Mouse (Mus musculus): ENCODE data around the gene Prkg2. TPM values are rescaled to one million over a fixed set of nuclear protein-coding genes. Genes with fewer than 3 reads are reported as not detected.

Prkg2 gene
- polyA plus RNA-seq, 1 experiment from 2014 or later, result 1.5 TPM

DNA sequence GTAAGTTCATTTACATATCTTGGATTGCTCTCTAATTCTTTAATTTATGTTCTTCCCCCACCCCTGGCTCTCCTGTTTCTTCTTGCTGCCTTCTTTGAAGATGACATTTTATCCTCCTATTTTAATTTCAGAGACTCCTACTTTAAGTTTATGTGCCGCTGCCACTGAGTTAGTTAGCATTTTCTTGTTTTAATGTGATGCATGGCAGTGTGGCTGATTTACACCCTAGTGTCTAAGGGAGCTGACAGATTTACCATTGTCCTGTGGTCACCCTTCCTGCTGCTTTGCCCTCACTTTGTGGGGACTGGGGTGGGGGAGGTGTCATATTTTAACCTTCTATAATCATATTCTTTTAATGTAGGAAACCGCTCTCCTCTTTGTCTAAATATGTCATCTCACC, 74.7 kb downstream of the Prkg2 start:
- no peak overlapping the region for H3K4me2 ChIP-seq (ENCODE audit: low read length)
- no peaks in the 10 kb centered on the region for H3K4me1 ChIP-seq (ENCODE audit: control insufficient read depth, insufficient read depth, low read depth, low read length)
- no peaks in the 10 kb centered on the region for H3K36me3 ChIP-seq (ENCODE audit: control insufficient read depth, insufficient read depth, low read length)
- 38% methylated on average over 2 of the region's 2 CpGs for WGBS
- no peak for ATAC-seq
- H3K9me3 ChIP-seq (ENCODE audit: control insufficient read depth, low read length), result no peaks in the 10 kb centered on the region
- H3K9ac ChIP-seq (ENCODE audit: low read depth, low read length), result no peak overlapping the region
- H3K27me3 ChIP-seq (replicated peaks; ENCODE audit: control insufficient read depth, insufficient read depth, low read length), result no peaks in the 10 kb centered on the region
- no peak overlapping the region for H3K4me3 ChIP-seq (ENCODE audit: low read length)
- no peak overlapping the region for H3K27ac ChIP-seq (ENCODE audit: low read depth, low read length)

DNA sequence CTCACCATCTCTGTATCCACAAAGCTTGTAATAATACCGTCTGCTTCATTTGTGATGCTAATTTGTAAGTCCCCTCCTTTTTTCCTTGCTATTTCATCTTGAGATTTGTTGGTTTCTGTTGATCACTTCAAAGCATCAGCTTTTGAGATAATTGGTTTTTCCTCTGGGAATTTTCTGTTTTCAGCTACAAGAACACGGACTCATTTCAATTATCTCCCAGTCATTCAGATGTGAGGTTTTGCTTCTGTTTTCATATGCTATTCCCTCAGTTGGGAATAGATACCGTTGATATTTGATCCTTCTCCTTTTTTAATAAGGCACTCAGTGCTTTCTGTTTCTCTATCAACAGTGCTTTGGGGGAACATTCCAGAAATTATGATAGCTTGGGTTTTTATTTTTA, 81.6 kb downstream of the Prkg2 start:
- Histone ChIP-seq H3K36me3 (ENCODE audit: control insufficient read depth, insufficient read depth, low read length) (no peaks in the 10 kb centered on the region), H3K9me3 (ENCODE audit: control insufficient read depth, low read length) (no peaks in the 10 kb centered on the region), H3K4me3 (ENCODE audit: low read length) (no peak overlapping the region), H3K9ac (ENCODE audit: low read depth, low read length) (no peak overlapping the region), H3K27me3 (replicated peaks; ENCODE audit: control insufficient read depth, insufficient read depth, low read length) (no peaks in the 10 kb centered on the region), H3K27ac (ENCODE audit: low read depth, low read length) (no peak overlapping the region), H3K4me2 (ENCODE audit: low read length) (no peak overlapping the region), H3K4me1 (ENCODE audit: control insufficient read depth, insufficient read depth, low read depth, low read length) (no peaks in the 10 kb centered on the region)
- no peak for ATAC-seq
- WGBS, result 42% methylated on average over 3 of the region's 3 CpGs

DNA sequence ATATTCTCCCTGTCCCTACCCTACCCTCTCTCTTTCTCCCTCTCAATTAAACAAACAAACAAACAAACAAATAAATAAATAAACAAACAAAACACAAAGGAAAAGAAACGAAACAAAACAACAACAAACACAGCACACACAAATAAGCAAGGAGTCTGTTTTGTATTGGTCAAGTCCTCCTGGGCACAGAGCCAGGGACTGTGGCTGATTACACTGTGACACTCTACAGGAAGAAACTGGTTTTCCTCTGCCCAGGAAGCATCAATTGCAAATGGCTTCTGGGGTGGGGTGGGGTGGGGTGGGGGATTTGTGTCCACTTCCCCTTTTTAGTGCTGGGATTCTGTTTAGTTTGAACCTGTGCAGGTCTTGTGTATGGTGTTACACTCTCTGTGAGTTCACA, 83.8 kb downstream of the Prkg2 start:
- Histone ChIP-seq H3K4me1 (ENCODE audit: control insufficient read depth, insufficient read depth, low read depth, low read length) (no peaks in the 10 kb centered on the region), H3K27ac (ENCODE audit: low read depth, low read length) (no peak overlapping the region), H3K4me3 (ENCODE audit: low read length) (no peak overlapping the region), H3K9me3 (ENCODE audit: control insufficient read depth, low read length) (no peaks in the 10 kb centered on the region), H3K9ac (ENCODE audit: low read depth, low read length) (no peak overlapping the region), H3K4me2 (ENCODE audit: low read length) (no peak overlapping the region), H3K36me3 (ENCODE audit: control insufficient read depth, insufficient read depth, low read length) (no peaks in the 10 kb centered on the region), H3K27me3 (replicated peaks; ENCODE audit: control insufficient read depth, insufficient read depth, low read length) (no peaks in the 10 kb centered on the region)
- ATAC-seq, result no peak
- WGBS, result 45% methylated on average over 1 of the region's 1 CpGs

DNA sequence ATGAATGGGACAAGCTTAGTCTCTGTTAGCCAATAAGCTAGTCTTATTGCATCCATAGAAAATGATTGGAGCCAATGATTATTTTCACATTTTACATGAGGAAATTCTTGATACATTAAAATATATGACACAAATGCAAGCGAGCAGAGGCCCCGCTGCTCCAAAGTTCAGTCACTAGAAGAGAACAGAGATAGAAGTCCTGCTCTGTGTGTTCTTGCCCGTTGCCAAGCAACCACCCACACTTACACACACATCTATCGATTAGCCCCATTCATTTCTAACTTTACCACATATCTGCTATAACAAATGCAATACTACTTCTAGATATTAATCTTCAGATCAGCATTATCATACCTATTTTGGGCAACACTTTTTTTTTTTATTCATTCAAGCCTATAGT, 85.6 kb downstream of the Prkg2 start:
- H3K36me3 ChIP-seq (ENCODE audit: control insufficient read depth, insufficient read depth, low read length), result no peaks in the 10 kb centered on the region
- WGBS, result 69% methylated on average over 4 of the region's 4 CpGs
- ATAC-seq, result no peak
- H3K9ac ChIP-seq (ENCODE audit: low read depth, low read length), result no peak overlapping the region
- H3K4me1 ChIP-seq (ENCODE audit: control insufficient read depth, insufficient read depth, low read depth, low read length), result no peaks in the 10 kb centered on the region
- H3K4me3 ChIP-seq (ENCODE audit: low read length), result no peak overlapping the region
- no peak overlapping the region for H3K27ac ChIP-seq (ENCODE audit: low read depth, low read length)
- no peaks in the 10 kb centered on the region for H3K27me3 ChIP-seq (replicated peaks; ENCODE audit: control insufficient read depth, insufficient read depth, low read length)
- no peaks in the 10 kb centered on the region for H3K9me3 ChIP-seq (ENCODE audit: control insufficient read depth, low read length)
- H3K4me2 ChIP-seq (ENCODE audit: low read length), result no peak overlapping the region

DNA sequence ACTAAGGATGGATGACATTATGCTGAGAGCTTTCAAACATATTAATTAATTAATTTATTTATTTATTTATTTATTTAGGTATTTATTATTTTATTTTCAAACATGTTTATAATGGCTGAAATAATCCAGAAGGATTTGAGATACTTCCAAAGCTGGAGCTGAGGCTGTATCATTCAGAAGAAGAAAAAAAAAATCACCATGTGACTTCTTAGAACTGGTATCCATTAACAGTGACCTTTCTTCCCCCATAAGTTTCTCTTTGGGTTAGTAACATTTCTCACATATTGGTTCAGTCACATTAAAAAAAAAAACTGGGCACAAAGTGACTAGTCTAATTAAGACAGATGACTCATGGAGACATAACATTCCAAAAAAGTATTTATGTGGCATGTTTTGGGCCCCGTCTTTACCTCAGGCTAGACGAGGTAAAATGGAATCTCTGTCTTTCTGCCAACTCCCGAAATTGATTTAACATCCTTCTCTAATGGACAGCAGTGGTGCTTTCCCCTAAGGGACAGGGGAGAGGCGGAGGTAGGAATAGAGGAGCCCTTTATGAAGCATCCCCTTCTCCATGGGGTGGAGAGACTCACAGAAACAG, 86.6 kb downstream of the Prkg2 start:
- Histone ChIP-seq H3K27me3 (replicated peaks; ENCODE audit: control insufficient read depth, insufficient read depth, low read length) (no peaks in the 10 kb centered on the region), H3K4me1 (ENCODE audit: control insufficient read depth, insufficient read depth, low read depth, low read length) (no peaks in the 10 kb centered on the region), H3K4me3 (ENCODE audit: low read length) (no peak overlapping the region), H3K9me3 (ENCODE audit: control insufficient read depth, low read length) (no peaks in the 10 kb centered on the region), H3K9ac (ENCODE audit: low read depth, low read length) (no peak overlapping the region), H3K27ac (ENCODE audit: low read depth, low read length) (no peak overlapping the region), H3K4me2 (ENCODE audit: low read length) (no peak overlapping the region), H3K36me3 (ENCODE audit: control insufficient read depth, insufficient read depth, low read length) (no peaks in the 10 kb centered on the region)
- WGBS, result 80% methylated on average over 4 of the region's 4 CpGs
- ATAC-seq, result no peak

DNA sequence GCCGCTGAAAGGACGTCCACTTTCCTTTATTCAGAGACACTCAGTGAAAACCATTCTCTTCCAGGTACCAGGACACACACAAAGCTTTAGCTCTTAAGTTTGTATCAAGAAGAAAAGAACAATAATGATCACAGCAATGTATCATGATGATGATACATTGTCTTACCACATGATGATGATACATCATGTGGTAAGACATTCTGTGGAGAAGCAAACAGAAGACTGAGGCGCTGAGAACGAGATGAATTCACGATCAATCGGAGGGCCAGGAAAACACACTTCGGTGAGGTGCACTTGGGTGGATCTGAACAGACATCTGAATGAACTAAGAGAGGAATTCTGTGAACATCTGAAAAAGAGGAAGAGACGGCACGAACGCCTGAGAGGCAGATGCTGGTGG, 87.4 kb downstream of the Prkg2 start:
- no peak overlapping the region for H3K27ac ChIP-seq (ENCODE audit: low read depth, low read length)
- no peaks in the 10 kb centered on the region for H3K27me3 ChIP-seq (replicated peaks; ENCODE audit: control insufficient read depth, insufficient read depth, low read length)
- no peak overlapping the region for H3K4me2 ChIP-seq (ENCODE audit: low read length)
- H3K36me3 ChIP-seq (ENCODE audit: control insufficient read depth, insufficient read depth, low read length), result no peaks in the 10 kb centered on the region
- H3K9ac ChIP-seq (ENCODE audit: low read depth, low read length), result no peak overlapping the region
- no peaks in the 10 kb centered on the region for H3K9me3 ChIP-seq (ENCODE audit: control insufficient read depth, low read length)
- H3K4me3 ChIP-seq (ENCODE audit: low read length), result no peak overlapping the region
- no peaks in the 10 kb centered on the region for H3K4me1 ChIP-seq (ENCODE audit: control insufficient read depth, insufficient read depth, low read depth, low read length)
- no peak for ATAC-seq
- WGBS, result 91% methylated on average over 10 of the region's 10 CpGs

DNA sequence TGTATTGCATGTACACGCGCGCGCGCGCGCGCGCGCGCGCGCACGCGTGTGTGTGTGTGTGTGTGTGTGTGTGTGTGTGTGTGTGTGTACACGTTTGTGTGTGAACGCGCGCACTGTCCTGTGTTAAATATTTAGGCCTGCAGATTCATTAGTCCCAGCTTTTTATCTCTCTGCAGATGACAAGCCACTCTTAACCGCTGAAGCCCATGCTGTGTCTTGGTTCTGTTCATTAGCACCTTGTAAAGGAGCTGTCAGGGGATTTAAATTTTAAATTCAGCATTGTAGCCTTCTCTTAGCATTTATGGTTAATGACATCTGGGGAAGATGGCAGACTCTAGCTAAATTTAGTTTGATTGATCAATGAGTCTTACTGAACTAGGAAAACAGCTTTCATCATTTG, 90.5 kb downstream of the Prkg2 start:
- WGBS, result 89% methylated on average over 20 of the region's 20 CpGs
- no peaks in the 10 kb centered on the region for H3K9me3 ChIP-seq (ENCODE audit: control insufficient read depth, low read length)
- H3K27me3 ChIP-seq (replicated peaks; ENCODE audit: control insufficient read depth, insufficient read depth, low read length), result no peaks in the 10 kb centered on the region
- no peaks in the 10 kb centered on the region for H3K36me3 ChIP-seq (ENCODE audit: control insufficient read depth, insufficient read depth, low read length)
- H3K27ac ChIP-seq (ENCODE audit: low read depth, low read length), result no peak overlapping the region
- no peak overlapping the region for H3K4me3 ChIP-seq (ENCODE audit: low read length)
- H3K4me1 ChIP-seq (ENCODE audit: control insufficient read depth, insufficient read depth, low read depth, low read length), result no peaks in the 10 kb centered on the region
- no peak overlapping the region for H3K4me2 ChIP-seq (ENCODE audit: low read length)
- no peak overlapping the region for H3K9ac ChIP-seq (ENCODE audit: low read depth, low read length)
- ATAC-seq, result no peak

DNA sequence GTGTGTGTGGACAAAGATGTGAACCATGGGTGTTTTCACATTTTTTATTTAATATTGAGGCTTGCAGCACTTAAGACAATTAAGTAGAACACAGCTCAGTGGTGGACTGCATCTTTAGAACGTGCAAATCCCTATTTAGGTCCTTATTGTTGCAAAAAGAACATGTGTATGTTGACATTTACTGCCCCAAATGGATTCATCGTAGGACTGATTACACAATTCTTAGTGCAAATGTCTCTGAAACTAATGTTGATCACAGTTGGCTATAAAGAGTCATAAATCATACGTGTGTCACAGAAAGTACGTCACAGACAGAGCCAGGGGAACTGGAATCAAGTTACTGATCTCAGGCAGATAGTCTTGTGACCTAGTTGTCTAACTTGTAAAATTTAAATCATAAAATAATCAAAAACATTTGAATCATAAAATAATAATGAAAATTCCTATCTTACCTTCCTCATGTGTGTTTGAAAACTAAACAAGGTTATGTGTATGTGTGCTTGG, 91.0 kb downstream of the Prkg2 start:
- no peak overlapping the region for H3K9ac ChIP-seq (ENCODE audit: low read depth, low read length)
- H3K9me3 ChIP-seq (ENCODE audit: control insufficient read depth, low read length), result no peaks in the 10 kb centered on the region
- 72% methylated on average over 4 of the region's 4 CpGs for WGBS
- H3K4me1 ChIP-seq (ENCODE audit: control insufficient read depth, insufficient read depth, low read depth, low read length), result no peaks in the 10 kb centered on the region
- H3K36me3 ChIP-seq (ENCODE audit: control insufficient read depth, insufficient read depth, low read length), result no peaks in the 10 kb centered on the region
- H3K4me2 ChIP-seq (ENCODE audit: low read length), result no peak overlapping the region
- no peaks in the 10 kb centered on the region for H3K27me3 ChIP-seq (replicated peaks; ENCODE audit: control insufficient read depth, insufficient read depth, low read length)
- no peak overlapping the region for H3K27ac ChIP-seq (ENCODE audit: low read depth, low read length)
- H3K4me3 ChIP-seq (ENCODE audit: low read length), result no peak overlapping the region
- no peak for ATAC-seq

DNA sequence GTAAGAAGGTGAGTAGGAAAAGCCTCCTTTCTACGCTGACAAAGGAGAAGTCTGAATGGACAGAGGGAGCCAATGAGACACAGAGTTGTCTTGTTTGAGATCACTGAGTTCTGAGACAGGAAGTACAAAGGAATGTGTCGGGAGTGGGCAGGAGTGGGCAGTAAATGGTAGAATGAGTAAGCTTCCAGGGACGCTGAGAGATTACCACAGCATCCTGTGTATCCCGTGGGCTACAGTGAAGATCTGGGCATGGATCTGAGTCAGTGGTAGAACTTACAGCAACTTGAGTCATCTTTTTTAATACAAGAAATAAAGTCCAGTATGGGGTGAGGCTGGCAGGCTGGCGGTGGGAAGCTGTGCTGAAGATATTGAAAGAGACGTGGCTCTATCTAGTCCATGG, 93.4 kb downstream of the Prkg2 start:
- H3K9ac ChIP-seq (ENCODE audit: low read depth, low read length), result no peak overlapping the region
- H3K4me3 ChIP-seq (ENCODE audit: low read length), result no peak overlapping the region
- H3K4me1 ChIP-seq (ENCODE audit: control insufficient read depth, insufficient read depth, low read depth, low read length), result no peaks in the 10 kb centered on the region
- no peak overlapping the region for H3K27ac ChIP-seq (ENCODE audit: low read depth, low read length)
- 63% methylated on average over 6 of the region's 6 CpGs for WGBS
- H3K36me3 ChIP-seq (ENCODE audit: control insufficient read depth, insufficient read depth, low read length), result no peaks in the 10 kb centered on the region
- H3K4me2 ChIP-seq (ENCODE audit: low read length), result no peak overlapping the region
- no peaks in the 10 kb centered on the region for H3K9me3 ChIP-seq (ENCODE audit: control insufficient read depth, low read length)
- ATAC-seq, result no peak
- no peaks in the 10 kb centered on the region for H3K27me3 ChIP-seq (replicated peaks; ENCODE audit: control insufficient read depth, insufficient read depth, low read length)

DNA sequence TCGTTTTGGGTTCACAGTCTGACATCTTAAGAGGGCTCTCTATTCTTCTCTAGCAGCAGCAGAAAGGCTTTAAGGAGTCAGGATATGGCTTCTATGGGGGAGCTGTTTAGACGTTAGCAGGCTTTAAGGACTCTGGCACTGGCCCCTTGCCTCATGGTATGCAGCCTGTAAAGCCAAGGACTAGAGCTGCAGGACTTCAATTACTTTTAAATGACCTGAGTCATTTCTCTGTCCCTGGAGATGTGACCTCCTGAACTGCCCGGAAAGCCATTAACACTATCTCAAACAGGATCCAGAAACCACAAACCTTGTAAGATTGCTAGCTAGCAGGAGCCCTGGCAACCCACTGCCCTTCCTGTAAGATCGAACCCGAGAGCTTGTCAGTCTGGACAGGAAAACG, 96.4 kb downstream of the Prkg2 start:
- ATAC-seq, result no peak
- no peaks in the 10 kb centered on the region for H3K9me3 ChIP-seq (ENCODE audit: control insufficient read depth, low read length)
- H3K4me2 ChIP-seq (ENCODE audit: low read length), result no peak overlapping the region
- no peaks in the 10 kb centered on the region for H3K27me3 ChIP-seq (replicated peaks; ENCODE audit: control insufficient read depth, insufficient read depth, low read length)
- no peak overlapping the region for H3K9ac ChIP-seq (ENCODE audit: low read depth, low read length)
- 39% methylated on average over 6 of the region's 6 CpGs for WGBS
- H3K27ac ChIP-seq (ENCODE audit: low read depth, low read length), result no peak overlapping the region
- no peak overlapping the region for H3K4me3 ChIP-seq (ENCODE audit: low read length)
- H3K4me1 ChIP-seq (ENCODE audit: control insufficient read depth, insufficient read depth, low read depth, low read length), result no peaks in the 10 kb centered on the region
- H3K36me3 ChIP-seq (ENCODE audit: control insufficient read depth, insufficient read depth, low read length), result no peaks in the 10 kb centered on the region

All from hindbrain, embryonic 16.5 days (tissue).